8 mouse cellular contexts compared by ENCODE assay signal in genomic region chr12:116405045-116405835, GRCm38 (mm10). TPM values are rescaled to one million over a fixed set of nuclear protein-coding genes. Genes with fewer than 3 reads are reported as not detected.
DNase-seq lines count a peak whose midpoint lies in the region; ATAC-seq lines count a peak whose summit lies in the region.

Gene Ncapg2, plus strand, starts transcription at chr12:116405402.

- peak within 1 kb of the TSS; percentile 79 for H3K9ac ChIP-seq in hindbrain, embryonic 12.5 days

- peak within 1 kb of the TSS; percentile 74 for H3K4me3 ChIP-seq in hindbrain, embryonic 12.5 days

- peaks cover 27% of the 10 kb centered on the region for H3K36me3 ChIP-seq in hindbrain, embryonic 12.5 days

- H3K4me1 ChIP-seq in hindbrain, embryonic 12.5 days: peaks cover 10% of the 10 kb centered on the region

- DNase-seq in NIH3T3 (ENCODE audit: low read depth): peak; percentile 100
- peak; percentile 99 to 100 for DNase-seq in cerebellum, postnatal 10 days
- DNase-seq in frontal cortex, postnatal 10 days (ENCODE audit: low spot score in 2 of 2): peak; percentile 97 to 99
- peak; percentile 96 to 97 for DNase-seq in layer of hippocampus, postnatal 14 days (ENCODE audit: low spot score in 2 of 2)
- DNase-seq in lung, postnatal 14 days: peak; percentile 99
- peak; percentile 90 for DNase-seq in retina, adult 2 months (ENCODE audit: low read depth, low spot score)
- peak; percentile 100 for DNase-seq in thymus, postnatal 36 days

- ATAC-seq in hindbrain, embryonic 12.5 days (ENCODE audit: low FRiP score): peak; percentile 99

- peak within 1 kb of the TSS; percentile 91 for H3K4me2 ChIP-seq in hindbrain, embryonic 12.5 days (replicated peaks)

- WGBS in hindbrain, embryonic 12.5 days: under 1% methylated on average over 59 of the region's 72 CpGs

- no peaks in the 10 kb centered on the region for H3K27me3 ChIP-seq in hindbrain, embryonic 12.5 days

- peaks cover 33% of the 10 kb centered on the region for H3K9me3 ChIP-seq in hindbrain, embryonic 12.5 days (replicated peaks)

- H3K27ac ChIP-seq in hindbrain, embryonic 12.5 days: 0 out of 2 replicates have a peak within 1 kb of the TSS, but pooled peaks have one; percentile 12

RNA-seq across cellular contexts. Expression of gene Ncapg2, which starts in this region (rescaled TPM):
- 28.1 and 30.3 TPM in 2 replicates for polyA plus RNA-seq in hindbrain, embryonic 12.5 days (2016; fragmentation: Nextera tagmentation; extraction: Ambion mirVana)
- 1 to 10 TPM; 5.4 to 6.1 TPM for total RNA-seq in layer of hippocampus, postnatal 14 days (2021)

Comparison
In these comparisons a context has a peak if more than half of its experiments do, and no peak if none do; other contexts are left out.
1. Peak in every context shown above with its lines: DNase-seq, ATAC-seq, H3K4me3 ChIP-seq and H3K27ac ChIP-seq.